Mouse (Mus musculus) forebrain, embryonic 14.5 days (tissue): ENCODE measurements around the gene Slc22a12. TPM values are rescaled to one million over a fixed set of nuclear protein-coding genes. Genes with fewer than 3 reads are reported as not detected.
A peak's percentile ranks its signal among the peaks of the same experiment; 100 is the strongest.

Experiments used
- ATAC-seq: fragments of 200-750 bp; cut with Nextera tagmentation; 2 replicates; pipeline ENCODE4 v1.8.0; 2017; ENCODE audit warnings: mild to moderate bottlenecking, moderate library complexity
- DNase-seq: peaks from one replicate; pipeline ENCODE4 v3.0.0-alpha.2; 2015; ENCODE audit warnings: low spot score
- H3K27ac ChIP-seq: fragments of 300-500 bp; sonication (generic); 2 replicates; pipeline ENCODE4 v1.5.1; 2014; ENCODE audit warnings: low read depth, mild to moderate bottlenecking, control low read depth, low read length, moderate library complexity
- H3K27me3 ChIP-seq: fragments of 300-500 bp; sonication (generic); replicated peaks from 2 replicates; pipeline ENCODE4 v1.6.1; 2014; ENCODE audit warnings: low read length, control low read depth, mixed read lengths; ENCODE audit not compliant: control insufficient read depth, insufficient read depth
- H3K36me3 ChIP-seq: fragments of 300-500 bp; sonication (generic); 2 replicates; pipeline ENCODE4 v1.6.1; 2014; ENCODE audit warnings: low read length, control low read depth; ENCODE audit not compliant: control insufficient read depth, insufficient read depth
- H3K4me1 ChIP-seq: fragments of 300-500 bp; sonication (generic); 2 replicates; pipeline ENCODE4 v1.6.1; 2014; ENCODE audit warnings: antibody characterized with exemption, low read length, control low read depth; ENCODE audit not compliant: control insufficient read depth, insufficient read depth
- H3K4me2 ChIP-seq: fragments of 300-500 bp; sonication (generic); 2 replicates; pipeline ENCODE4 v1.6.1; 2014; ENCODE audit warnings: mild to moderate bottlenecking, control low read depth, low read length
- H3K4me3 ChIP-seq: fragments of 300-500 bp; sonication (generic); 2 replicates; pipeline ENCODE4 v1.5.1; 2014; ENCODE audit warnings: low read depth, low read length, control low read depth
- H3K9ac ChIP-seq: fragments of 300-500 bp; sonication (generic); 2 replicates; pipeline ENCODE4 v1.6.1; 2014; ENCODE audit warnings: mild to moderate bottlenecking, low read length, control low read depth, moderate library complexity
- H3K9me3 ChIP-seq: fragments of 300-500 bp; sonication (generic); replicated peaks from 2 replicates; pipeline ENCODE4 v1.6.1; 2016; ENCODE audit warnings: low read length, control low read depth, mixed read lengths; ENCODE audit not compliant: control insufficient read depth
- WGBS: fragments of 180-500 bp; shearing (Covaris S2); extraction: QIAGEN DNeasy Blood & Tissue Kit; methylation state at CpG from one replicate; pipeline ENCODE4 v1.1.7; 2014; 5-methylcytosine and 5-hydroxymethylcytosine counted together
- polyA plus RNA-seq: library from polyadenylated mRNA; unstranded; fragments of >200 nt; fragmentation: Nextera tagmentation; extraction: Ambion mirVana; gene quantifications from 2 replicates; pipeline ENCODE4 v1.2.1, GENCODE M21; 2014

Gene Slc22a12
- polyA plus RNA-seq, 1 experiment from 2014 or later = not detected

DNA sequence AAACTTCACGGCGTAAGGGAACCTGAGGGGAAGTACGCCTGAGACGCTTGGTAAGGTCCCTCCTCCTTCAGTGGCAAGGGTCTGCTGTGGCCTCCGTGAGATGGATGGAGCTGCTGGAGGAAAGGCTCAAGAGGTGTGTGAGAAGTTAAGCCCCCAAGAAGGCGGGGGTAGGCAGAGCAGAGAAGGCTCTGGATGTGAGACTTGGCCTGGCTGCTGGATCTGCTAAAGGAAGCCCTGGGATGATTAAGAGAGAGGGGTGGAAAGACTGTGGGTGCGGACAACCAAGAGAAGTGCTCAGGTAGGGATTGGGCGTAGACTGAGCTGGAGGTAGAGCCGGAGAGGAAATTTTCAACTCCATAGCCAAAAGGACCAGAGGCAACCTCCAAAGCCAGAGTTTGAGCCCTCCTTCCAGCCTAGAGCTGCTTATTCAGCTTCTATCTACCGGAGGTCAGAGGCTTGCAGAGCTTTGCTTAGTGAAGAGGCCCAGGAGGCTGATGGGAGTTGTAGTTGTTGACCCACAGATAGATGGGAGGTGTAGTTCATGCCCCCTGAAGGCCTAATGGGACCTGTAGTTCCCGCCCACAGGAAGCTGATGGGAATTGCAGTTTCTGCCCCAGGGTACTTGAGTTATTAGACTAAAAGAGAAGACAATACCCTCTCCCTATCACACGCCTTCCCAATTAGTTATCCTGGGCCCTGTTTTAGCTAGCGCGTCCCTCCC lies 13.4 kb downstream of the Slc22a12 start:
- no peaks in the 10 kb centered on the region for H3K9me3 ChIP-seq
- no peak overlapping the region for H3K9ac ChIP-seq
- peak; percentile 41; the same call in 1 of the 2 replicates for ATAC-seq
- H3K4me3 ChIP-seq = 0 out of 2 replicates have a peak overlapping the region, but pooled peaks have one; percentile 15
- 0 out of 2 replicates have a peak overlapping the region, but pooled peaks have one; percentile 9 for H3K27ac ChIP-seq
- peak overlapping the region; percentile 78 for H3K4me2 ChIP-seq
- H3K36me3 ChIP-seq = peaks cover 16% of the 10 kb centered on the region; the same call in 1 of the 2 replicates
- H3K27me3 ChIP-seq = no peaks in the 10 kb centered on the region
- DNase-seq = peak; percentile 78
- peaks cover 32% of the 10 kb centered on the region for H3K4me1 ChIP-seq
- 56% methylated on average over 14 of the region's 14 CpGs for whole genome bisulfite sequencing

DNA sequence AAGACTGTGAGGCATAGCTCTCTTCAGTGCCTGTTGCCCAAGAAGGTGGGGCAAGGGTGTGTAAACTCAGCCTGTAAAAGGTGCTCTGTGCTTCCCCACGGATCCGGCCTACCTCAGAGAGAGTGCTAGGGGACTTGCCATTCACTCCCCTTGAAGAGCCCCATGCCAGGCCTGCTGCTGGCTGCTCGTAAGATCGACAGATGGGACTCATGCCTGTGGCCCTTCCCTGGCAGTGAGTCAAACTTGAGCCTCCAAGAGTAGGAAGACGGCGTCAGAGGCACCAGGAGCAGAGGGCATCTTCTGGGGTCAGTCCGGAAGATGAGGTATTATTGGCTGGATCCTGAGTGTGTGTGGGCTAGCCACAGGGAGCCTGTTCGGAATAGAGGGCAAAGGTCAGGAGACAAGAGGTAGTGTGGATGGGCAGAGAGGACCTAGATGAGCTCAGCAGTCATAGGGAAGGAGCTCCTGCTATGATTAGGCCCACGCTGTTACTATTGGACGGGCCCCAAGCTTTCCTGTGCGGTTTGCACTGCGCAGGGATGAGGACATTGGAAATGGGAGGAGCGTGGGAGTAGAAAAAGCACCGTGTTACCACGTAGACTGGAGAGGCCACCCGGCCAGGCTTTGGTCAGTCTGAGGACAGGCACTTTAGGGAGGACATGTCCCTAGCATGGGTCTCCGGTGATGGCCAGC lies 14.8 kb downstream of the Slc22a12 start:
- H3K36me3 ChIP-seq = peaks cover 24% of the 10 kb centered on the region
- DNase-seq = no peak

DNA sequence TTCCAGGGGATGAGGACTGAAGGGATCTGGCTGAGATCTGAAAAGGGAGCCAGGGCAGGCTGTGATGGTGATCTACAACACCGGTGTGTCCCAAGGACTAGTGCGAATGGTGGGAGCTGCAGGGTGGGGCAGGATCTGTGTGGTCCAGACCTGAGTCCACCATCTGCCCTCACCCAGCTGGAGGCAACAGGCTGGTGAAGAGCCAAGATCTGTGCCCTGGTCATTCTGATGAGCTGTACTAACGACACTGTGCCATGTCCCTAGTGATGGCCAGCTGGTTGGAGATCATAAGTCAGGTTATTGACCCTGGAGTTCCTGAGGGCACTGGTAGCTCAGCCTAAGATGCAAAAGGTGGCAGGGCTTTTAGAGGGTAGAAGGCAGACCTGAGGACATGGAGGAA lies 15.4 kb downstream of the Slc22a12 start:
- peaks cover 22% of the 10 kb centered on the region for H3K4me1 ChIP-seq
- H3K36me3 ChIP-seq = peaks cover 29% of the 10 kb centered on the region
- no peaks in the 10 kb centered on the region for H3K27me3 ChIP-seq
- ATAC-seq = no peak
- H3K27ac ChIP-seq = no peak overlapping the region
- no peaks in the 10 kb centered on the region for H3K9me3 ChIP-seq
- H3K9ac ChIP-seq = no peak overlapping the region
- no peak overlapping the region for H3K4me3 ChIP-seq
- 93% methylated on average over 3 of the region's 3 CpGs for WGBS
- H3K4me2 ChIP-seq = no peak overlapping the region
- DNase-seq = no peak

More for the DNA sequence above, 14.8 kb downstream of the Slc22a12 start:
- no peak overlapping the region for H3K4me2 ChIP-seq
- WGBS = 82% methylated on average over 17 of the region's 17 CpGs
- H3K9ac ChIP-seq = no peak overlapping the region
- no peaks in the 10 kb centered on the region for H3K9me3 ChIP-seq
- ATAC-seq = no peak
- H3K4me1 ChIP-seq = peaks cover 27% of the 10 kb centered on the region
- H3K27me3 ChIP-seq = no peaks in the 10 kb centered on the region
- H3K27ac ChIP-seq = no peak overlapping the region
- H3K4me3 ChIP-seq = no peak overlapping the region

DNA sequence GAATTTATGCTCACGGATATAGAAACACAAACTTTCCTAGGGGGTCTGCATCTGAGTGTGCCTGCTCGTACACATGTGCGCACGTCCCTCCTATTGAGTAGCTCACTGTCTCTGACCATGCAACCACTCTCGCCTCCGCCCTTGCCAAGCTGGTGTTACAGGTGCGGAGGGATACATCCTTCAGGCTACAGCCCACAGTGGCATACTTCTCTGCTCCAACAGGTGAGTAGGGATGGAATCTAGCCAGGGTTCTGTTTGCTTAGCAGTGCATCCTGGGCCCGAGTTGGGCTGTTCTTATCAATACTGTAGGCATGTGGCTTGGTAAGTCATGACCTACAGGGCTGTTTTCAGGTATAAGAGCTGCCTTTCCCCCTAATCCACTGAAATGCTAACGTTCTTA lies 16.8 kb downstream of the Slc22a12 start:
- Histone ChIP-seq H3K36me3 (peaks cover 40% of the 10 kb centered on the region), H3K9ac (no peak overlapping the region), H3K9me3 (no peaks in the 10 kb centered on the region), H3K4me1 (peaks cover 11% of the 10 kb centered on the region), H3K27ac (no peak overlapping the region), H3K27me3 (no peaks in the 10 kb centered on the region), H3K4me2 (no peak overlapping the region), H3K4me3 (no peak overlapping the region)
- DNase-seq = no peak
- WGBS = 91% methylated on average over 9 of the region's 9 CpGs
- ATAC-seq = no peak

DNA sequence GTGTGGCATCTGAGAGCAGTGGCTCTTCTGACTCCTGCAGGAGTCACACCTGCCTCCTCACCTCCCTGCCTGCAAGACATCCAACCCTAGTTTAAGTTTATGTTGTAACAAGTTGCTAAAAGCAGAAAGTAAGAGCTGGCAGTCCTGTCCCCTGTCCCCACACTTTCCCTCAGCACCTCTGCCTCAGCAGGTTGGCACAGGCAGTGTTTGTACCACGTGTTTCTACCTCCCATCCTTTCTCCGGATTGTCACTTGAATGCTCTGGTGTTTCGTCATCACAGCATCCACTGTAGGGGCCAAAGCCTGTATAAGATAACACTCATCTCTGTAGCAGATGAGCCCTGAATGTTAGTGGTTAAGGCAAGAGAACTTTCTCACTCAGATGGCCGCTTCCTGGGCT lies 17.8 kb downstream of the Slc22a12 start:
- no peak overlapping the region for H3K9ac ChIP-seq
- no peak overlapping the region for H3K4me2 ChIP-seq
- peaks cover 7% of the 10 kb centered on the region for H3K4me1 ChIP-seq
- no peak for ATAC-seq
- peaks cover 49% of the 10 kb centered on the region for H3K36me3 ChIP-seq
- 78% methylated on average over 4 of the region's 4 CpGs for WGBS
- H3K27me3 ChIP-seq = no peaks in the 10 kb centered on the region
- DNase-seq = no peak
- H3K9me3 ChIP-seq = no peaks in the 10 kb centered on the region
- no peak overlapping the region for H3K27ac ChIP-seq
- H3K4me3 ChIP-seq = no peak overlapping the region

DNA sequence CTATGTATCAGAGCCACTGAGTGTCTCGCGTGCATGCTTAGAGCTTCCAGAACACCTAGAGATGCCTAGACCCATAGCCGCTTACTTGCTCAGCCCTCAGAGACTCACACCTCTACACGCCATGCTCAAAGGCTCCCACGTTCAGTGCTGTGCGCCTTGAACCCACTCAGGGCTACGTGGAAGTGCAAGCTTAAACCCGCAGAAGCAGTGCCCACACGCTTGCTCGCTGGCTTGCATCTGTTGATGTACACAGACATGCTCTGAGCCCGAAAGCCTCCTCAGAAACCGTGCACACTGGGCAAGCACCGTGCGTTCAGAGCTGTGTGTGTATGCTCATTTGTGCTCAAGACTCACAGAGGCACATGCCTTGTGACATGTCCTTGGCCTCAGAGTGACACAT lies 20.5 kb downstream of the Slc22a12 start:
- DNase-seq (no peak), ATAC-seq (no peak)
- Histone ChIP-seq H3K9me3 (no peaks in the 10 kb centered on the region), H3K27me3 (no peaks in the 10 kb centered on the region), H3K4me2 (no peak overlapping the region), H3K27ac (no peak overlapping the region), H3K4me1 (peaks cover 17% of the 10 kb centered on the region), H3K9ac (no peak overlapping the region), H3K36me3 (peaks cover 53% of the 10 kb centered on the region), H3K4me3 (no peak overlapping the region)
- WGBS = 96% methylated on average over 14 of the region's 14 CpGs

DNA sequence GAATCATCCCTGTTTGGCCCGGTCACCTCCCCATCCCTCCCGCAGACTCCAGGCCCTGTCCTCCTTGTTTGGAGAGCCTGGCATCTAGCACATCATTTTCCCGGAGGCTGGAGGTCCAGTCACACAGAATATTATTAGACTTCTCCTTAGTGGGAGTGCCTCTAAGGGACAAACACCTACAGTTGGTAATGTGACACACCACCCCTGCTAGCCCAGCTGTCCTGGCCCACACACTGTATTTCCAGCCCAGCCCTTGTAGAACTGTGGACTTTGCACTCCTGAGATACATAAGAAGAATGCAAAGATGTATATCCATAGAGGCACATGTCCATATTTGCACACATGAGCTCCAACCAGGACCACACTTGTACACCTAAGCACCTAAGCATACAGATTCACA lies 21.2 kb downstream of the Slc22a12 start:
- Histone ChIP-seq H3K4me3 (no peak overlapping the region), H3K9me3 (no peaks in the 10 kb centered on the region), H3K9ac (no peak overlapping the region), H3K36me3 (peaks cover 54% of the 10 kb centered on the region), H3K27ac (no peak overlapping the region), H3K27me3 (no peaks in the 10 kb centered on the region), H3K4me1 (peaks cover 17% of the 10 kb centered on the region), H3K4me2 (no peak overlapping the region)
- no peak for ATAC-seq
- 98% methylated on average over 3 of the region's 3 CpGs for WGBS
- DNase-seq = no peak

DNA sequence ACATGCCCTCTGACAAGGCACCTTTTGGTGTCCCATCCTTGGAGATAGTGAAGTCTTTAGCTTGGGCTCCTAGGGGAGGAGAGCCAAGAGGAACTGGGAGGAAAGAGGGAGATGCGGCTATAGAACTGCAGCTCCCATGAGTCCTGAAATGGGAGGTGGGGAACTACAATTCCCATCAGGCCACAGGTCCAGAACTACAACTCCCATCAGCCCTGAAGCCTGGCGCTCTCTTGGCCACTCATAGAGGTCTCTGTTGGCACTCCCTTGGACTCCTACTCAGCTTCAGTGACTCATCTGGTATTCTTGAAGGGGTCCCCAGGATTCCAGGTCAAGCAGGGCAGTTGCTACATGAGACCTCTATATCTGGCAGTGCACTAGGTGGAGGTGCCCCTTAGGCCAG lies 23.3 kb downstream of the Slc22a12 start:
- Histone ChIP-seq H3K9me3 (no peaks in the 10 kb centered on the region), H3K4me2 (no peak overlapping the region; the same call in 1 of the 2 replicates), H3K4me1 (peaks cover 17% of the 10 kb centered on the region), H3K27me3 (no peaks in the 10 kb centered on the region), H3K27ac (no peak overlapping the region; the same call in 1 of the 2 replicates), H3K4me3 (no peak overlapping the region), H3K36me3 (peaks cover 58% of the 10 kb centered on the region), H3K9ac (no peak overlapping the region)
- peak; percentile 62 for DNase-seq
- WGBS = 51% methylated on average over 2 of the region's 2 CpGs
- peak; percentile 40 for ATAC-seq

DNA sequence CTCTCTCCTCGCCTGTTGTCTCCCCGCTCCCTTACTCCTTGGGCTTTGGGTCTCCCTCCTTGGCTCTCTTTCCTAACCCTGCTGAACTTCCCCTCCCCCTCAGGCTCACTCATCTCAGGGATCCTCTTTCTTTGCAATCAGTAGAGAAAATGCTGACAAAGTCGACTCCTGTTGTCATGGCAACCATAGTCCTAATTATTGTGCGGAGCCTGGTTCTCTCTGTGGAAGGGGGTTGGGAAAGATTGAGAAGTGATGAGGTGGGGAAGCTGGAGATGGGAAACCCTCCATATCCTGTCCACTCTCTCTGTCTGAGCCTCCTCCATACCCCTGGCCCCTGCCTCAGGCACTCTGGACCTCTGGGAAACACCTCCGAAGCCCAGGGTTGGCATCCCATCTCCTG lies 24.2 kb downstream of the Slc22a12 start:
- no peak overlapping the region for H3K4me3 ChIP-seq
- H3K9me3 ChIP-seq = no peaks in the 10 kb centered on the region
- peaks cover 63% of the 10 kb centered on the region for H3K36me3 ChIP-seq
- 11% methylated on average over 5 of the region's 5 CpGs for WGBS
- peak overlapping the region; percentile 18 for H3K4me2 ChIP-seq
- no peaks in the 10 kb centered on the region for H3K27me3 ChIP-seq
- H3K9ac ChIP-seq = no peak overlapping the region
- peak; percentile 95 for DNase-seq
- peaks cover 19% of the 10 kb centered on the region for H3K4me1 ChIP-seq
- H3K27ac ChIP-seq = peak overlapping the region; percentile 70
- peak; percentile 72 for ATAC-seq
